Mouse (Mus musculus): ENCODE results near the gene Obsl1.

Gene Obsl1

DNA sequence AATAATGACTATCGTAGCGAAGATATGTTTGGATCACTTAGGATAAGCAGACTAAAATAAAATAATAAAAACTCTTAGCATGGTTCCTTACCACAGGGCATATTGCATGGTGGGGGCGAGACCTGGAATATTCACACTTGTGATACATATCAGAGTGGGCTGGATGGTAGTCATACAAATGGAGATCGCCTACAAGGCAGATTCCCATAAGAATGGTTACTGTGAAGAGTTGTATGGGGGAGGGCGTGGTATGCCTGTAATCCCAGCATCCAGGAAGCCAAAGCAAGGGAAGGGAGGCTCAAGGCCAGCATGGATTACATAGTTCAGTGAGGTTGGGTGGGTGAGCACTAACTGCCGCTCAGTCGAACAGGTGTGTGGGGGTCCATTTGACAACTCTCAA is 25.5 kb downstream of the Obsl1 start:
- DNase-seq, result no peak

DNA sequence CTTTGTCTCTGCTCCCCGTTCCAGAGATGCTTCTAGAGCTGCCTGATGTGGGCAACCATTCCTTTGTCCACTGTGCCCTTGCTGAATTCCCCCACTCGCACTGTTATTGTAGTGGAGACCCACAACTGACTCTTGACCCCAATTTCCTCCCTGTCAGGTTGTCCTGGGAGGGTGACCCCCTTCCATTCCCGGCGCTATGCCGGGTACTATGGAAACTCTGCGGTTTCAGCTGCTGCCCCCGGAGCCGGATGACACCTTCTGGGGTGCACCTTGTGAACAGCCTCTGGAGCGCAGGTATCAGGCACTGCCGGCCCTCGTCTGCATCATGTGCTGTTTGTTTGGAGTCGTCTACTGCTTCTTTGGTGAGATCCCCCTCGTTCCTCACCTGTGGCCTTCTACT is 26.2 kb downstream of the Obsl1 start:
- no peak for DNase-seq

DNA sequence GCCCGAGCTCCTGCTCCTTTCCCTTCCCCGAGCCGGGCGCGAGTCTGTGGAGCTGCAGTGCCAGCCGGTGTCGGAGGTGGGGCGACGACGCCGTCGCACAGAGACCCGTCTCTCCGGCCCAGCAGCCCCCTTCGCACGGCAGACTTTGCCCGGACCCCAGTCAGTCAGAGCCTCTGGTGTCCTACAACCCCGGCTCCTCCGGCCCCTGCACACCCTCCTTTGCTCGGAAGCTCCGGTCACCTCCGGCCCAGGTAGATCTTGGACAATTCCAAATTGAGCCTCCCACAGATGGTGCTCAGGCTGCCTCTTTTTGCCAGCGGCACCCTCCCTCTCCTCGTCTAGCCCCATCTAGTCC is 26.6 kb downstream of the Obsl1 start:
- no peak for DNase-seq

DNA sequence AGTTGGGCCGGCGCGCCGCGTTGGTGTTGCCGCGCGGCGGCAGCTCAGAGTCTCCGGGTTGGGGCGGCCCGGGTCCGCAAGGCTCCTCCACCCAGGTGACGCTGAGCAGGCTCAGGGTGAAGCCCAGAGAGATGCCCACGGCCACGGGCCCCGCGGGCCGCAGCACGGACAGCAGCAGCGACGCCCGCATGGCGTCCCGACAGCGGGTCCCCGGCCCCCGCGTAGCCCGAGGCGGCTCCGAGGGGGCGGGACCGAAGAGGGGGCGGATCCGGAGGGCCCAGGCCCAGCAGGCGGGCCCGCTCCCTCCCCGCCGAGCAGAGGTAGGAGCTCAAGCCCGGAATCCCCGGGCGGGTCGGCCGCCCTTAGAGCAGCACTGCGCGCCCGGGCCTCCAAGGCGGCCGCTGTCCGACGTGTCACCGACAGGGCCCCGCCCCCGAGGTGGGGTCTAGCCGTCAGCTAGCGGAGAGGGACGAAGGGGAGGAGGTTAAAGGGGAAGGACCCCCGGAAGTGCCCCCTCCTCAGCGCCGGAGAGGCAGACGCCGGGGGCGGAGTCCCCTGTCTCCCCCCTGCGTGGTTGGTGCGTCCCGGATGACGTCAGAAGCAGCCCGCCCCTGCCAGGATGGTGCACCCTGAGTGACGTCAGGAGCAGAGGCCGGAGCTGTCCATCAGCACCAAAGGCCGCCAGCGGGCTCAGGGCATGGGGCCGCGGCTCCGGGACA is 27.2 kb downstream of the Obsl1 start, which contains the start of the genes Chpf and Tmem198:
Gene Chpf, minus strand, starts transcription at position 392 of the 719 bp plus-strand sequence.
Gene Tmem198, plus strand, starts transcription at position 617 of the 719 bp plus-strand sequence.
- DNase-seq, result peak; percentile 98

DNA sequence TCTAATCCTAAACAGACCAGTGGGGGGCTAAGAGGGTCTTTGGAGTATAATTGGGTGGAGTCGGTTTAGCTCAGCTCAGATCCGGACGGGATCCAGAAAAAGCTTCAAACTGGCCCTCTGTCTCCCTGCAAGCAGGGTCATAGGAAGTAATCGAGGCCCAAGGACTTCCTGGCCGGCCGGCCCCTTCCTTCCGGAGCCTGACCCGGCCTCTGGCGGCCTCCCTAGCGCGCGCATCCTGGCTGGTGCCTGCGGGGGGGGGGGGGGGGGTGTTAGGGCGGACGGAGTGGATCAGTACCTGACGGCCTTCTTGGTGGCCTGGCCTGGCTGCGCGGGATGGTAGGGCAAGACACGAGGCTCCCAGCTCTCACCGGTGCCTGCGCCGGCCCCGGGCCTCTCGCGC is 27.8 kb downstream of the Obsl1 start:
- DNase-seq, result peak; percentile 71

DNA sequence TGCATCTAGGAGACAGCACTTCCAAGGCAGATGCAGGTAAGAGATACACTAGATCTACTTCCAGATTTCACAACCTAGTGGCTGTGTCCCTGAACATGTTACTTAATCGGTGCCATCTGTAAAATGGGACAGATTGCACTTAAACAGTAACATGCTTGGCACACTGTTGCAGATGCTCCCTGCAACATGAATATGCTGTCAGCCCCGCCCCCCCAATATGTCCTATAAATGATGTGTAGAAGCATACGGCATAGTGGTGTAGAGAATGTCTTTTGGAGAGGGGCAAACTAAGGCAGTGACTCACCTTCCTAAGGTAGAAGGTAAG is 28.3 kb downstream of the Obsl1 start:
- DNase-seq, result no peak

DNA sequence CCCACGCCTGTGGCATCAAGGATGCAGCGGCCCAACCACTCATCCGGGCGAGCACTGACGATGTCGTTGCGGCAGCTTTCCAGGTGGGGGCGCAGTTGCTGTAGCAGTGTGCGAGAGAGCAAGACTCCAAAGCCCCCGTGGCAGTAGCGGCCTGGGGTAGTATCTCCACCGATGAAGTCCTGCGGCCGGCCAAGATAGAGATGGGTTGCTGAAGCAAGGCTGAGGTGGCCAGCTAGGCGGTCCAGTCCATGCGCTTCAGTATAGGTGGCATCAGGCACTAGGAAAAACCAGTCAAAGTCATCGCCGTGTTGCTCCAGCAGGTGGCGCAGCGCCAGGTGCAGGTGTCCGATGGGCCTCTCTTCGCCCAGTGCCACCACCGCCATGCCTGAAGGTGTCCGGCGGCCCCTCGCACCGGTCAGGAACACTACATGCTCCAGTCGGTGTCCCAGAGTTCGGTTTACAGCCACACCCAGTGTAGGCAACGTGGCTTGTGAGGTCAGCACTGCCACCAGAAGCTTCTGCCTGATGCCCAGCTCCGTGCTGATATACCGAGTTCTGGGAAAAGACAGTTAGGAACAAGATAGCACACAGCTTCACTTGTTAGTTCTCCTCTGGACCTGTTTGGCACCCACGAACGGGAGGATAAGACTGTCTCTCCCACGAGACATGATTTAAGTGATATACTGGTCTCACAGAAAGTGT is 28.8 kb downstream of the Obsl1 start:
- DNase-seq, result peak; percentile 86

DNA sequence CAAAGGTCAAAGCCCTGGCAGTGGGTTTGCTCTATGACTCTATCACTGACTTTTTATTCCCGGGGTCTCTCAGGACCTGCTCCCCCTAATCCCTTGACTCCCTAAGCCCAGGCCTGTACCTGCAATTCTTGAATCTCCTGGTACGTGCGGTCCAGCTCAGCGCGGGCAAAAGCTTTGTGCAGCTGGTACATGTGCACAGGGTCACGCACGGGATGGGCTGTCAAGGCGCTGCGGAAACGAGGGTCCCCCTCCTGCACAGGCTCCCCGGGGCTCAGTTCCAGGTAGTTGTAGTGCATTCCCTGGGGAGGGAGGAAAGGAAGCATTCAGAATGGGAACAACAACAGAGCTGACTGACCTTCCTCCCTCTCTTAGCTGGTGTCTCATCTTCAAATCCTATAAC is 29.8 kb downstream of the Obsl1 start:
- no peak for DNase-seq

DNA sequence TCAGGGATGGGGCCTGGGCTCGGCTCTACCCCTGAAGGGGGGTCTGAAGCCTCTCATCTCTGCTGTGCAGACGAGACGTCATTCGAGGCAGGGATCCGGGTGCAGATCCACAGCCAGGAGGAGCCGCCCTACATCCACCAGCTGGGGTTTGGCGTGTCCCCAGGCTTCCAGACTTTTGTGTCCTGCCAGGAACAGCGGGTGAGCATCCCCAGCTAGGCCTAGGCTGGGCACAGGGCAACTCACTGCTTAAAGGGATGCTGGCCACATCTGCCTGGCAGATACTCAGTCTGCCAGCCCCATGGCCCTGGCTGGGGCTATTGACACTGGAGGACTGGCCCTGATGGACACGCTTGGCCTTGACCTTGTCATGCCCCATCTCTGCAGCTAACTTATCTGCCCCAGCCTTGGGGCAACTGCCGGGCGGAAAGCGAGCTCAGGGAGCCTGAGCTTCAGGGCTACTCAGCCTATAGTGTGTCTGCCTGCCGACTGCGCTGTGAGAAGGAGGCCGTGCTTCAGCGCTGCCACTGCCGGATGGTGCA is 36.9 kb downstream of the Obsl1 start:
- no peak for DNase-seq

DNA sequence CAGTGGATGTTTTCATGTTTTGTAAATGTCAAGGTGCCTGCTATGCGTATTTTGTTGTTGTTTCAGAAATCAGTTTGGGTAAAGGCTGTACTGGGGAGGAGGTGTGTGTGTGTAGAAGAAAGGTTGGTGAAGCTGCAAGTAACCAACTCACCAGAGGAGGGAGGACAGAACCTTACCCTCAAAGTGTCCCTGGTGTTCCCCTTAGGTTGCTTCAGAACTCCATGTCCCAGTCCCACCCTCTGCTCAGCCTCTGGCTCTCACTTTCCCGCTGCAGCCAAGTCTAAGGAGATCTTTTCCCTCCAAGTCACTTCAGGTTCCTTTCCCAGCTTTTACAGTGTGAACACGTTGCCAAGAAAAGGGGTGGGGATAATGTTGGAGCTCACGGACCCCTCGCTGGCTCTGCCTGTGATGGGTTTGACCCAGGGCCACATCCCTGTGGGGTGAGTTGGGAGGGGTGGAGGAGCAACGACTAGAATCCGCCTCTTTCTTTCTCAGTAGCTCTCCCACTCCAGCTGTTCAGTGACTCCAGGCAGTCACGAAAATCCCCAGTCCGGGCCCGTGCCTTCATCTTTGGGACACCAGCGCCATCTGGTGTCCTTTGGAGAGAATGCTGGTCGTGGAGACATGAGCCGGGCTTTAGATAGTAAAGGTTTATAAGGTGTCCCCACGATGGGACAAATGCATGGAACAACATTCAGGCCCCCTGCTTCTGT is 38.9 kb downstream of the Obsl1 start:
- DNase-seq, result peak; percentile 84

DNA sequence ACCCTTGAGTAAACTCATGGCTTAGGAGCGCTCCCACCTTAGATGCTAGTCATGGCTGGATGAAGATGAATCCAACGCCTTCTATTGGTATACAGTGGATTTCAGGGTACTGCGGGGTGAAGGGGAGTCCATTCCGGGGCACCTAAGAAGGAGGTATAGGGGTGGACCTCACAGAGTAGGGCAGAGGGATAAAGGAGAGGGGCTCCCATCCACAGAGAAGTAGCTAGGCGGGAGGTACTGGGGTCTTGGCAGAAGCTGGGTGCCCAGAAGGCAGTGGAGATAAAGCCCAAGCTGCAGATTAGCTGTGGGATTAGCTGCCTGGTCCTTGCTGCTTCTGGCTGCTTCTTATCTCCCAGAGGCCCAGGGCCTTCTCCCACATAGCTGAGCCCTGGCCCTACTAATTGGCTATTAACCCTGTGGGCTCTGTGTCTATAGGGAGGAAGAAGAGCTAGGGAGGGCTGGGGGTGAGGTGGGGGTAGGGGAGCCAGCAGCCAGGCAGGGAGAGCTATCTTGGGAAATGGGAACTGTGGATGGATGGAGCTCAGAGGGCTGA is 42.5 kb downstream of the Obsl1 start:
- no peak for DNase-seq

DNA sequence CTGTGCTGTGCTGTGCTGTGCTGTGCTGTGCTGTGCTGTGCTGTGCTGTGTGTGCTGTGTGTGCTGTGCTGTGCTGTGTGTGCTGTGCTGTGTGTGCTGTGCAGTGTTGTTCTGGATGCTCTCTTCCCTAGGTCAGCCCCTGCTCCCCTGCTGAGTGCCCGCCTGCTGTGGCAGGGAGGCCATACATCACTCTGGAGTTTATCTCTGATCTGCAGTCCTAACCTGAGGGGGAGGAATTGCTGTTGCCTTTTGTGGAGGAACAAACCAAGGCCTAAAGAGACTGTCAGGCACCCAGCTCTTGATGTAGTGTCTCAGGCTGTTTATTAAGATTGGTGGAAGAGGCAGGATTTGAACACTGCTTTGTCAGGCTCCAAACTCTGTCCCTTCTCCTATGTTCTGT is 43.6 kb downstream of the Obsl1 start:
- DNase-seq, result no peak

DNA sequence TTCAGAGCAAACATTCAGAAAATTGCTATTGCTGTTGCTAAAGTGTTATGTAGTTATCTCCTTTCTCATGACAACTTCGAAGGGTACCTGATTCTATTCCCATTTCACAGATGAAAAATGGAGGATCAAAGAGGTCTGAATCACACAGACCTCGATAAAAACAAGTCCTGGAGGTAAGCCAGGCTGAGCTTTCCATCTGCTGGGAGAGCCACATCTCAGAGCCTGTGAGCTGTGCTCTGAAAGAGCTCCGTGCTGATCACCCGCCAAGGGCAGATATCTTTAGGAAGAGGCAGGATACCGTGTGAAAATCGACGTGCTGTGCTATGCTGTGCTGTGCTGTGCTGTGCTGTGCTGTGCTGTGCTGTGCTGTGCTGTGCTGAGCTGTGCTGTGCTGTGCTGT is 46.0 kb downstream of the Obsl1 start:
- no peak for DNase-seq

DNA sequence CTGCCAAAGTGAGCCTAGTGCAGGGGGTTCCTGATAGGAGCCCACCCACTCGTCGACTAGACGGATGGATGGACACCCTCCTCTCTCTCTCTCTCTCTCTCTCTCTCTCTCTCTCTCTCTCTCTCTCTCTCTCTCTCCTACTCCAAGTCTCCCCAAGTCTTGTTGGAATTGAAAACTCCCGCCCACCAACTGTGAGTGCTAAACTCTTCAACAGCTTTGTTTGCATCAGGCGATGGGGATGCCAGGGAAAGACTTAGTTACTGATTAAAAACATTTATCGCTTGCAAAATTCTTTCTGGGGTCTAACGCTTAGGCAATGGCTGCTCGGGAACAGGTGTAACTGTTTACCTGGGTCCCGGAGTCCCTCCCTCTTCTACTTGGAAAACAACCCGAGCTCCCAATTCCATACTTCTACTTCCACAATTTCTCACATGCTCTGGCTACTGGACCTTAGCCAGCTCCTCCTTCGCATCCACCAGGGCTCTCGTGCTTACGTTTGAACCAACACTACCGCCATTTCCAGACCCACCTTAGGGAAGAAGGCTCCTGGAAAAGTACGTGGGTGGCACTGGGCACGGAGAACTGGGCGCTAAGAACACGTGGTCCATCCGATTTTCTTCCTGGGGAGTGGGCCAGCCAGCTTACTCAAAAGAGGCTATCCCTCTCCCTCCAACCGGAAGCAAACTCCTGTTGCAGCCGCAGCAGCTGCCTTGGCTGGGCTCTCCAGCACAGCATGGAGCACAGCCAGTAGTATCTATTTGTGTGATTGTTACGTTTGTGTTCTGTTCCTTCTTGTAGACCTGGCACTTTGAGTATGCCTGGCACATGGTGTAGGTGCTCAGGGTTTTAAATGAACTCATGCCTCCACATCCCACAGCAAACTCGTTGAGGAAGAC is 47.2 kb downstream of the Obsl1 start:
- peak; percentile 44 for DNase-seq

DNA sequence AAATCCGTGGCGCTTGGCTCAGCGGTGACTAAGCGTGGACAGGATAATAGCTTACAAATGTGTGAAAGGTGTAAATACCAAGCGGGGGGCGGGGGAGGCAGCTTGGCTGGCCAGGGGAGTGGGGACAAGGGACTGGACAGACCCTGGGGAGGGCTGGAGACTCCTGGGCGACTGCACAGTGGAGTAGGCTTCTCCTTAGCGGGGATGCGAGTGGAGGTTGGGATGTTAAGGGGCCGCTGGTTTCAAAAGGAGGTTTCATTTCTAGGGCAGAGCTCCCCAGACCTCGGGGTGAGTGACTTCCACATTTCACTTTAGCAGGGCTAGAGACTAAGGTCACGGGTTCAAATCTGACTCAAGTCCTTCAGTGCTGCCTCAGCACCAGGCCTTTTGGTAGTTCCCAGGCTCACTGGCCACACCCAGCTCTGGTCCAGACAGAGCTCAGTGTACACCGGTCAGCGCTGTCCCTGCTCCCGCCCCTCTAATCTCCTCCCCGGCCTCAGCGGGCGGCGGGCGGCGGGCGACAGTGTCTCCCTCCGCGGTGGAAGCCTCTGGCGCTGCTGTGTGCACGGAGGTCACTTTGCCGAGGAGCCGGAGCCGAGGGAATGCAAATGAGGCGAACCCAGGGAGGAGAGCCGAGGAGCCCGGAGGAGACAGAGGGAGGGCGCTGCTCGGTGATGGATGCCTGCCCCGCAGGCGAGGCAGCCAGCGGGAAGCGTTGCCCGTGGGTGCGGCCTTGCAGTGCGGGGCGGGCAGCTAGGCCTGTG is 48.0 kb downstream of the Obsl1 start:
- DNase-seq, result peak; percentile 54

DNA sequence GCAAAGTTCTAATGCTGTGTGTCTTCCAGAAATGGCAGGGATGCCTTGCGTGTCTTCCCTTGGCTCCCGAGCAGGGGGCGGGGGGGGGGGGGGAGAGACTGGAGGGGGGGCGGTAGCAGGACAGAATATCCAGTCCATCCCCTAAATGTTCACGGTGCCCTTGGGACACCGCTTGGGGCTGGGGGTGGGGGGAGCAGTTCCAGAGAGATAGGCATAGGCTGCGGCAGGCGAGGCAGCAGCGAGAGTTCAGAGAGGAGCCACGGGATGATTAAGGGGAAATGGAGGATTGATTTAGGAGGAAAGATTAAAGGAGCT is 48.6 kb downstream of the Obsl1 start:
- DNase-seq, result no peak

DNA sequence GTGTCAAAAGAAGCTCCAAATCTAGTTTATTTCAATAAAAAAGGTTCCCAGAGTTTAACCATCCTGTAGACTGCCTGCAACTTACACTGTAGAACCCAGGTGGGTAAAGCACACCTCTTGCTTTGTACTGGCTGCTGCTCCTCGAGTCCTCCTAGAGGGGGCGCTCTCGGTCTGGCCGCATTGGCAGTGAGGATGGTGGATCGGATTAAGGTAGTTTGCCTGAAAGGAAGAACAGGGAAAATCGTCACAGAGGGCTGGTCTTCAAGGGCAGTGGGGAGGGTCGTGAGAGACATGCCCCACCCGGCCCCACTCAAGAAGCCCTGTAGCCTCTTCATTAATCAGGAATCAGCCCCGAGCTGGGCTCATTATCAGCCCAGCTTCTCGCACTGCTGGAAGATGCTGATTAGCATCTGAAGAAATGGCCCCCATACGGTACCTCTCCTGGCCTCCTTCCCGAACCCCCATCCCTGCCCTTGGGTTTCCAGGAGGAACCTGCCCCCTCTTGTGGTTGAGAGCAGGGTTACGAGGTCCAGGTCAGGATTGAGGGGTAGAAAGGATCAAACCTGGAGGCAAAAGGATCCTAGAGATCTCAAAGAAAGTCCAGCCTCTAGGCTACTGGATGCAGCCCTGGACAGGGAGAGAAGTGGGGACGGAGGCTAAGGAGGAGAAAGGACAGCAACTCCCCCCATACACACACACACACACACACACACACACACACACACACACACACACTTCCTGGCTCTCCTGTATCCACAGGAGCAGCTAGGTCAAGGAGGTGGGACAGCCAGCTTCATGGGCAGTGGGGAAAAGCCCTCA is 49.3 kb downstream of the Obsl1 start:
- no peak for DNase-seq

DNA sequence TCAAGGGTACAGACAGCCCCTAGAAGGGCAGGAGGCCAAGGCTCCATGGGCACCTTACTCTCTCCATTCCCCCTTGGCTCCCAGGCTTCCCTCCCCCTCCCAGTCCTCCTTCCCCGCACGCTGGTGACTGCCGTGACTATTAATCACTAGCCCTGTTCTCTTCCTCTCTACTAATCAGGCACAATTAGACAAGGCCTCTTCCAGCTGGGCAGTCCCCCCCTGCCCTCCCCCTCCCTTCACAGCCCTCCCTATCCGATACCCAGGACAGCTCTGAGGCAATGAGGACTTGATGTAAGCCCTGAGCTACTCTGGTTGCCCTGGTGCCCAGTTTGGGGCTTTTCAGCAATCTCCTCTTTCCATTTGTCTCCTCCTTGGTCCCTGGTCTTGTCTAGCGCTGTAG is 50.3 kb downstream of the Obsl1 start:
- no peak for DNase-seq

DNA sequence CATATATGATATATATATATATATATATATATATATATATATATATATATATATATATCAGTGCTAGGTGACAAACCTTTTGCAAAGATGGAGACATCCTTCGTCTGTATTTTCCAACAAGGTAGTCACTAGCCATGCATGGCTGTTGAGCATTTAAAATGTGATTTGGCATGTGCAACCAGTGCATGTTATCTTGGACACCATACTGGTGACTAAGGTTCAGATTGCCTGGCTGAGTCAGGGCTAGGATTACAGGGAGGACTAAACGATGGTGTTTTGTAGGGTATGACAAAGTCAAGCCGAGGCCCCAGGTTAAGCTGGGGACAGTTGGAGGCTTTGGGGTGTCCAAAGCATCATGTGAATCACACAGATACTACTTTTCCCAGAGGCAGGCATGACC is 50.8 kb downstream of the Obsl1 start:
- DNase-seq, result no peak

DNA sequence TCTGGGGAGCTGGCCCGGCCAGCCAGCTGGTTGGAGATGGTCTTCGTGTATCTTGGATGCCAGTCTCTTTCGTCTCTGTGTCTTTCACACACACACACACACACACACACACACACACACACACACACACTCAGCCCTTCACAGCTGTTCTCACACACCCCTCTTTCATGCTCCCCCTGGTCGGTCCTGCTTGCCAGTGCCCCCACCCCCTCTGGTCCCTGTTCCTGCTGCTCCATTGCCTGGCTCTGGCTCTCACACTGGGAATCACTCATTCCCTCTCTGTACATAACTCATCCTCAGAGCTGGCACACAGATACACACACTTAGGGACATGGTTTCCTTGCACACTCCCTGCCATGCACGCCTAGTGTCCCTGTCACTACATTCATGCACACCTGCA is 54.4 kb downstream of the Obsl1 start:
- DNase-seq, result no peak

Data from lung, postnatal 10 days (tissue).